Mouse (Mus musculus) kidney, postnatal 0 days (tissue): ENCODE data around the gene Dennd1b. TPM values are rescaled to one million over a fixed set of nuclear protein-coding genes. Genes with fewer than 3 reads are reported as not detected.

Source experiments
- ATAC-seq: fragments of 200-750 bp; cut with Nextera tagmentation; replicated peaks from 2 replicates; pipeline ENCODE4 v1.8.0; 2017; ENCODE audit warnings: low read depth, moderate number of reproducible peaks, moderate TSS enrichment, moderate library complexity; ENCODE audit not compliant: low FRiP score
- DNase-seq: peaks from one replicate; pipeline ENCODE4 v3.0.0-alpha.2; 2016; ENCODE audit warnings: low spot score
- H3K27ac ChIP-seq: fragments of 300-500 bp; sonication (generic); 2 replicates; pipeline ENCODE4 v1.5.1; 2014; ENCODE audit warnings: mild to moderate bottlenecking
- H3K27me3 ChIP-seq: fragments of 300-500 bp; sonication (generic); 2 replicates; pipeline ENCODE4 v1.6.1; 2014; ENCODE audit warnings: low read length, mixed read lengths; ENCODE audit not compliant: insufficient read depth
- H3K36me3 ChIP-seq: fragments of 300-500 bp; sonication (generic); 2 replicates; pipeline ENCODE4 v1.6.1; 2014; ENCODE audit warnings: low read length, mixed read lengths; ENCODE audit not compliant: insufficient read depth
- H3K4me1 ChIP-seq: fragments of 300-500 bp; sonication (generic); replicated peaks from 2 replicates; pipeline ENCODE4 v1.6.1; 2014; ENCODE audit warnings: antibody characterized with exemption, low read length, mixed read lengths; ENCODE audit not compliant: insufficient read depth
- H3K4me2 ChIP-seq: fragments of 300-500 bp; sonication (generic); 2 replicates; pipeline ENCODE4 v1.6.1; 2014; ENCODE audit warnings: mild to moderate bottlenecking, low read length, moderate library complexity, mixed read lengths
- H3K4me3 ChIP-seq: fragments of 300-500 bp; sonication (generic); replicated peaks from 2 replicates; pipeline ENCODE4 v1.5.1; 2014; ENCODE audit warnings: low read depth, low read length
- H3K9ac ChIP-seq: fragments of 300-500 bp; sonication (generic); 2 replicates; pipeline ENCODE4 v1.6.1; 2014; ENCODE audit warnings: low read depth, low read length
- H3K9me3 ChIP-seq: fragments of 300-500 bp; sonication (generic); replicated peaks from 2 replicates; pipeline ENCODE4 v1.6.1; 2016; ENCODE audit warnings: low read length, inconsistent platforms, mixed read lengths
- CTCF ChIP-seq: IDR thresholded peaks from 2 replicates; pipeline ENCODE4 v1.5.1; 2016; ENCODE audit warnings: antibody characterized with exemption, low read depth, mild to moderate bottlenecking, moderate library complexity
- WGBS: fragments of 180-500 bp; shearing (Covaris S2); extraction: QIAGEN DNeasy Blood & Tissue Kit; methylation state at CpG from one replicate; pipeline ENCODE4 v1.1.7; 2014; 5-methylcytosine and 5-hydroxymethylcytosine counted together
- polyA plus RNA-seq: library from polyadenylated mRNA; unstranded; fragments of >200 nt; fragmentation: Nextera tagmentation; extraction: Ambion mirVana; gene quantifications from 2 replicates; pipeline ENCODE4 v1.2.1, GENCODE M21; 2015

Gene Dennd1b
- polyA plus RNA-seq, 1 experiment from 2014 or later = 12.8 TPM

DNA sequence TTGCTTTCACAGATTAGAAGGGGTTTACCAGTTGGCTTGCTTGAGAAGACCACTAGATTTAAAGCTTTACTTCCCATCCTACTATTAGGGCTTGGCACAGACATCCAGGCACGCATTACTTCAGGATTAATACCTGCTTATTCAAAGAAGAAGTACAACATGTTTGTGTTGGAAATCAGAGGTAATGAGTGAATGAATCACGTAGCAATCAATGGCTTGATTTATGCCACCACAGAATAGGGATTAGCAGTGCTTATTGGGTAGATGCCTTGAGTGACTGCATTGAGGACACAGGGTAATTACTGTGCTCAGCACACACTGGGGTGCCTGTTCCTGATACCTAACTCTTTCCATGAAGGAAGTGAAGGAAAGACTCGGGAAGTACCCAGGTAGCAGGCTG lies 4.4 kb upstream of the Dennd1b start:
- no peak for ATAC-seq
- peaks cover 3% of the 10 kb centered on the region; the same call in 1 of the 2 replicates for H3K4me1 ChIP-seq
- H3K4me2 ChIP-seq = no peak overlapping the region
- no peak overlapping the region for H3K4me3 ChIP-seq
- DNase-seq = no peak
- H3K27ac ChIP-seq = no peak overlapping the region
- 82% methylated on average over 3 of the region's 3 CpGs for WGBS
- no peaks in the 10 kb centered on the region for H3K36me3 ChIP-seq
- H3K9me3 ChIP-seq = no peaks in the 10 kb centered on the region
- no peak for TF ChIP-seq CTCF
- H3K9ac ChIP-seq = no peak overlapping the region
- no peaks in the 10 kb centered on the region for H3K27me3 ChIP-seq

DNA sequence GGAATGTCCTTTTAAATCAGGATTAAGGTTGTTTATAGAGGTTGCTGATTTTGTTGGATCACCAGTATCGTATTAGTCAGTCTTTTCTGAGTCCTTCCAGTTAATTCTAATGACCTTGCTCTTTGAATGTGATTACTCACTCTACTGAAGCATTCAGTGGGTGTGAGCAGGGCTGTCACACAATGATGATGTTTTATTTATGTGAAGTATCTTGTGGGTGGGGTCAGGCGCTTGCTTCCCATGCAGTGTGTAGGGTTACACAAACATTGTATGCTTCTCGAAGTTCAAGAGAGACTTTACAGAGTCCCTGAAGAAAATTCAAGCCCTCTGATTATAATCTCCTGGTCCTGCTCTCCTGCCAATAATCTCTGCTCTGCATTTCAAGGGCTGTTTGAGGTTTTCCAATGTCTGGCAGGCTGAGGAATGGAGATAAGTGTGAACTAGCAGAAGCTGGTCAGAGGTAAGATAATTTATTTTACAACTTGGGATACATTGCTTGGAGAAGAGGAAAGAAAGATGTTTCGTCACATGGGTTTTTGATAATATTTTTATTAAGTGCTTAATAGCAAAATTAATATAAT lies 3.2 kb upstream of the Dennd1b start:
- no peaks in the 10 kb centered on the region for H3K9me3 ChIP-seq
- DNase-seq = no peak
- H3K4me1 ChIP-seq = peaks cover 3% of the 10 kb centered on the region; the same call in 1 of the 2 replicates
- no peak overlapping the region for H3K27ac ChIP-seq
- no peak overlapping the region for H3K4me3 ChIP-seq
- no peak for TF ChIP-seq CTCF
- H3K4me2 ChIP-seq = no peak overlapping the region
- no peak for ATAC-seq
- H3K27me3 ChIP-seq = no peaks in the 10 kb centered on the region
- 32% methylated on average over 4 of the region's 4 CpGs for WGBS
- H3K9ac ChIP-seq = no peak overlapping the region
- no peaks in the 10 kb centered on the region for H3K36me3 ChIP-seq

DNA sequence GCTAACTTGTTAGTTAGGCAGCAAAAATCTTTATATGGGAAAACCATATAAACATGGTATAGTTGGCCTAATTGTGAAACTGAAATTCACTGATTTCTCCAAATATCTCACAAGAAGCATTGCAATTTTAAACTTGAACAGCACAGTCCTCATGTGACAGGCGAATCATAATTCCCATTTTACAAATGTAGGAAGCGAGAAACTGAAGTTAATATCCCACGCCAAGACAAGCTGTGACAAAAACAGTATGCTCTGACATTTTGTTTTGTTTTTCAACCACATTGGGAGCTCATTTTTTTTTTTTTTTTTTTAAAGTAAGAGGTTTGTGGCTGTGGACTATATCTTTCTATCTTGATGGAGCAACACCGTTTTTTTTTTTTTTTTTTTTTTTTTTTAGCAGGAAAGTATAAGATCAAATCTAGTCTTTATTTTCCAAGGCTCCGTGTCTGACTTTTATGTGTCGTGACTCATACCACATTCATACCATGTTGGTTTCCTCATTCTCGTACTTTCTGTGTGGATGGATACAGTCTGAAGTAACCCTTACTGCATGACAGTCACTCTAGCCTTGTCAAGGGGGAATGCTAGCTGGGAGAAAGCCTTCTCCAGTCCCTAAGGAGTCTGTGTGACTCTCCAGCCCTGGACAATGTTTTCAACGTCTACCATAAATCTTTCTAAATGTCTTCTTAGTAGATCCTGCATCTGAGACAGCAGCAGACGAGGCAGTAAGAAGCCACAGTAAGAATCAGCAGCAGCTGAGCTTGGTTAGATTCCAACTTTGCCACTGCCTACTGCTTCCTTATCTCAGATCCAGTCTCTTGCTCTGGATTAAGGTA lies 751 bp upstream of the Dennd1b start:
- Histone ChIP-seq H3K9ac (peak overlapping the region; percentile 89), H3K4me1 (peaks cover 3% of the 10 kb centered on the region; the same call in 1 of the 2 replicates), H3K4me2 (peak overlapping the region; percentile 64), H3K27me3 (no peaks in the 10 kb centered on the region), H3K27ac (peak overlapping the region; percentile 91), H3K36me3 (no peaks in the 10 kb centered on the region), H3K9me3 (no peaks in the 10 kb centered on the region), H3K4me3 (peak overlapping the region; percentile 94)
- no peak for TF ChIP-seq CTCF
- WGBS = 34% methylated on average over 9 of the region's 9 CpGs
- DNase-seq = peak; percentile 24
- ATAC-seq = peak; percentile 11; the same call in 1 of the 2 replicates

DNA sequence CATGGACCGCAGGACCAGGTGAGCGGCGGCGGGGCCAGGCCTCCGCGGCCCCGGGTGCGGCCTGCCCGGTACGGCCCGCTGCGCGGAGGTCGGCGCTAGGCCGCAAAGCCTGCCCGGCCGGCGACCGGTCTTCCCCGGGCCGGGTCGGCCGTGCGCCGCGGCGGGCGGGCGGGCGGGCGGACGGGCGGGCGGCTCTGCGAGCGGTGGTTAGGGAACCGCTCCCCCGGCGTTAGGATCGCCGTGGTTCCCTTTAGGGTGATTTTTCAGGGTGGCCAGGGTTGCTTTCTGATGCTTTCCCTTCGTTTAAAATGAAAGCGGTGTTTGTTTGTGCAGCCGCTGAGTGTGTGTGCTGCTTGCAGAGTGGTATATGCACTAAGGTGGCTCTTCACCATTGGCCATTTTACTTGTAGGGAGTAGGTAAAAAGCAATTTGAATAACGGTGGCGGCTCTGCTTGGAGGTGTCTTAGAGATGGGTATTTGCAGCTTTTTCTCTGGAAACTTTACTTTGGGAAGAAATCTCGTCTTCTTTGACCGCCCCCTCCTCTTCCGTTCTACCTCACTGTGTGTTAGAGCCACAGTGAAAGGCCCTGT lies 728 bp downstream of the Dennd1b start:
- DNase-seq (peak; percentile 56), ATAC-seq (peak; percentile 92)
- under 1% methylated on average over 50 of the region's 50 CpGs for WGBS
- H3K9me3 ChIP-seq = no peaks in the 10 kb centered on the region
- peaks cover 3% of the 10 kb centered on the region; the same call in 1 of the 2 replicates for H3K4me1 ChIP-seq
- TF ChIP-seq CTCF = no peak
- no peaks in the 10 kb centered on the region for H3K36me3 ChIP-seq
- H3K9ac ChIP-seq = peak overlapping the region; percentile 89
- H3K27me3 ChIP-seq = no peaks in the 10 kb centered on the region
- peak overlapping the region; percentile 64 for H3K4me2 ChIP-seq
- peak overlapping the region; percentile 91 for H3K27ac ChIP-seq
- peak overlapping the region; percentile 94 for H3K4me3 ChIP-seq

DNA sequence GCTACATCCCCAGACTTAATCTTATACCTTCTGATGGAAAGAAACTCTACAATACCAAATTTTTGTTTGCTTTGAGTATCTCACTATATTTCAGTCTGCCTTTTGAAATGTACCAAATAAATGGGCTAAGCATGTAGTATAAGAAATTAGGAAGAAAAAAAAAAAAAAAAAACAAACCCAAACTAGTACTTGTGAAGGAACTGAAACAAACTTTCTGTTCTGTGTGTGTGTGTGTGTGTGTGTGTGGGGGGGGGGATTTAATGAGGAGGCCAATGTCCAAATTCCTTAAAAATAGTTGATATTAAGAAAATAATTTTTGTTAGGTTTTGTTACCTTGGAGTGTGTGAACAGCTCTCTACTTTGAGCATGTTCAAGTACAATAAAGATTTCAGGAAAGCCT lies 1.8 kb downstream of the Dennd1b start:
- ATAC-seq = no peak
- no peak overlapping the region for H3K4me2 ChIP-seq

DNA sequence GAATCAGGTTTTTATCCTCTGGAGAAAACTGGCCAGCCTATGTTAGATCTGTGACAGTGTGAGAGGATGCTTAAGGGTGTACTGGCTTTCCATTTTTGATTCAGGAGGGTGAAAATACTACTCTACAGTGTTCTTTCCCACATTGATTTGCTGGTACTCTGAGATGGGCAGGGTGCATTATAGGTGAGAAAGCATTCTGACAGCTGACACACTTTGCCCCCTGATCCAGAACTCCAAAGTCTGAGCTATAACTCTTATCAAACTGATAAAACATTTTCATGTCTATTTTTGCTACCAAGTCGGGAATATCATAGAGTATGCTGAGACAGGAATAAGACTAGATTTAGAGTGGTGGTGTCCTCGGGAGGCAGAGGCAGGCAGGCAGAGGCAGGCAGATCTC lies 2.3 kb downstream of the Dennd1b start:
- Histone ChIP-seq H3K9me3 (no peaks in the 10 kb centered on the region), H3K27me3 (no peaks in the 10 kb centered on the region), H3K4me1 (peaks cover 3% of the 10 kb centered on the region; the same call in 1 of the 2 replicates), H3K27ac (no peak overlapping the region), H3K36me3 (0 out of 2 replicates have a peak, but pooled peaks cover 1% of the 10 kb centered on the region), H3K4me2 (no peak overlapping the region), H3K4me3 (no peak overlapping the region), H3K9ac (no peak overlapping the region)
- no peak for DNase-seq
- no peak for TF ChIP-seq CTCF
- WGBS = 90% methylated on average over 2 of the region's 2 CpGs
- ATAC-seq = no peak

More for the DNA sequence above, 1.8 kb downstream of the Dennd1b start:
- H3K36me3 ChIP-seq = no peaks in the 10 kb centered on the region
- H3K27me3 ChIP-seq = no peaks in the 10 kb centered on the region
- H3K4me1 ChIP-seq = peaks cover 3% of the 10 kb centered on the region; the same call in 1 of the 2 replicates
- no peak overlapping the region for H3K27ac ChIP-seq
- no peak for DNase-seq
- H3K9ac ChIP-seq = no peak overlapping the region
- no peaks in the 10 kb centered on the region for H3K9me3 ChIP-seq
- H3K4me3 ChIP-seq = no peak overlapping the region
- no peak for TF ChIP-seq CTCF
